Mouse (Mus musculus) liver, postnatal 0 days (tissue): ENCODE results near the gene Grik1.

ENCODE experiments used
- CTCF ChIP-seq: sonication (generic); IDR thresholded peaks from 2 replicates; pipeline ENCODE4 v1.5.1; 2016; ENCODE audit warnings: antibody characterized with exemption, low read depth
- EP300 ChIP-seq: IDR thresholded peaks from 2 replicates; pipeline ENCODE4 v1.6.1; 2016; ENCODE audit warnings: antibody characterized with exemption, low read depth, mild to moderate bottlenecking

DNA sequence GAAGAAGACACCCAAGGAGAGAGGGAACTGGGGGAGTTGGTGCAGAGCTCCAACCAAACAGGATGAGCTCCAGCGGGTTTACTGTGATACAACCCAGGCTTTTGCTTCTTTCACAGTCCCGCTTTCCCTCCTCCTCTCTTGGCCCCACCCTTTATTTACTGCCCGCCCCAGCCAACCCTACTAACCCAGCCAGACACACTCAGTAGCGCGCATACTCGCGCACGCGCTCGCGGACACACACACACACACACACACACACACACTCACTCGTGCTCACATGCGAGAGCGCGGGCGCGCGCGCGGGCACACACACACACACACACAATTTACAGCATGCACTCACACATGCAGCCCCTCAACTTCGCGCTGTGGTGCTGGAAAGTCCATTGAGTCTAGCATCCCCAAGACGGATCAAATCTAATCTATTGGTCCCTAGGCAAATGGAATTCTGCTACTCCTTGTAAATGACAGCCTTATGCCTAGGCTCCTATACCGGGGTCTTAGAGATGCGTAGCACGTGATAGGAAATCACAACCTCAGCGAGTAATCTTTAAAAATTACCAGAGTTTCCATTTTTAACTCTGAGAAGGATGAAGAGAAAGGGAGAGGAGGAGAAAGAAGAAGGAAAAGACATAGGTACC, at the start of gene Grik1:
- TF ChIP-seq EP300 (no peak), CTCF (no peak)
